In the genomic region with DNA sequence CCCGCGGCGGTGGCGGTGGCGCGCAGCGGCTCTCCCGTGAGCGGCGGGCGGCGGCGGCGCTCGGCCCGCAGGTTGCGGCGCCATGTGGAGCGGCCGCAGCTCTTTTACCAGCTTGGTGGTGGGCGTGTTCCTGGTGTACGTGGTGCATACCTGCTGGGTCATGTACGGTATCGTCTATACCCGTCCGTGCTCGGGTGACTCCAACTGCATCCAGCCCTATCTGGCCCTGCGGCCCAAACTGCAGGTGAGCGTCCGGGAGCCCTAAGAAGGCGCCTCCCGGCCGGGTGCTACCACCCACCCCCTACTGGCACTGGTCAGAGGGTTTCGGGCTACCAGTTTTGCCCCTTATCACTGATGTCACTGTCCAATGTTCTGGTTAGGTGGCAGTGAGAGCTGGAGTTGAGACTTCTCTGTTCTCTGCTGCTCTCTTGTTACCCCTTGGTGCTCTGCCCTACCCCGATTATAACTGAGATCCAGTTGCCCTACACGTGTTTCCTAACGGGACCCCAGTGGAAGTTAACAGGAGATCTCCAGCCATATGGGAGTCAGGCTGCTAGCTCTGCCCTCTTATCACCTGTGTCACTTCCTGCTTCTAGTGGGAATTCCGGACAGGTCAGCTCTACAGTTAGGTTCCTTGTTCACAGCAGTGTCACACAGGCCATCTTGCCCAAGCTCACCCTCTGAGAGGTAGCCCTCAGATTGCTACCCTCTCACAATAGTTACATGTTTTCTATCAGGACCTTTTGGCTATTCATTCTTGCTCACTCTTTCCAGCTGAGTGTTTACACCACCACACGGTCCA, we compare ENCODE assay signal across 8 mouse cellular contexts. TPM values are rescaled to one million over a fixed set of nuclear protein-coding genes. Genes with fewer than 3 reads are reported as not detected.
DNase-seq lines count a peak whose midpoint lies in the region; ATAC-seq and TF ChIP-seq lines count a peak whose summit lies in the region.

No protein-coding gene starts in this region.

- H3K36me3 ChIP-seq in G1E (replicated peaks): peaks cover 46% of the 10 kb centered on the region
- H3K36me3 ChIP-seq in limb, embryonic 12.5 days: peaks cover 40% of the 10 kb centered on the region
- H3K36me3 ChIP-seq in neural tube, embryonic 12.5 days: peaks cover 33% of the 10 kb centered on the region

- peak; percentile 12 for DNase-seq in kidney, adult 11 months
- DNase-seq in kidney, postnatal 14 days: no peak
- peak; percentile 37 for DNase-seq in G1E (ENCODE audit: low spot score)
- DNase-seq in retina, embryonic 14.5 days (ENCODE audit: low spot score): no peak
- no peak for DNase-seq in right cerebral cortex, postnatal 4 days

- H3K4me1 ChIP-seq in G1E (ENCODE audit: insufficient read depth, low read depth, low read length): peaks cover 23% of the 10 kb centered on the region
- peaks cover 17% of the 10 kb centered on the region for H3K4me1 ChIP-seq in limb, embryonic 12.5 days (replicated peaks)
- H3K4me1 ChIP-seq in neural tube, embryonic 12.5 days: peaks cover 13% of the 10 kb centered on the region

- peak; percentile 15; the same call in 1 of the 2 replicates for ATAC-seq in G1E (ENCODE audit: extremely low read depth, insufficient number of reproducible peaks, low FRiP score, poor library complexity, severe bottlenecking)
- peak; percentile 50 for ATAC-seq in erythroblast, adult 5-6 weeks (replicated peaks; ENCODE audit: low FRiP score, poor library complexity, severe bottlenecking)
- peak; percentile 86 for ATAC-seq in limb, embryonic 12.5 days (ENCODE audit: insufficient number of reproducible peaks, insufficient read depth, low FRiP score, low TSS enrichment, low read depth)
- ATAC-seq in neural tube, embryonic 12.5 days (ENCODE audit: low FRiP score, low read depth): peak; percentile 83

- peak overlapping the region; percentile 92 for H3K4me2 ChIP-seq in limb, embryonic 12.5 days
- peak overlapping the region; percentile 97 for H3K4me2 ChIP-seq in neural tube, embryonic 12.5 days (replicated peaks)

- H3K9ac ChIP-seq in limb, embryonic 12.5 days (replicated peaks): peak overlapping the region; percentile 81
- H3K9ac ChIP-seq in neural tube, embryonic 12.5 days: peak overlapping the region; percentile 79

- H3K27ac ChIP-seq in limb, embryonic 12.5 days: 0 out of 2 replicates have a peak overlapping the region, but pooled peaks have one; percentile 45
- H3K27ac ChIP-seq in neural tube, embryonic 12.5 days: no peak overlapping the region; the same call in 1 of the 2 replicates

- peak overlapping the region; percentile 98 for H3K4me3 ChIP-seq in G1E (ENCODE audit: low read depth, low read length)
- H3K4me3 ChIP-seq in limb, embryonic 12.5 days (replicated peaks): peak overlapping the region; percentile 89
- H3K4me3 ChIP-seq in neural tube, embryonic 12.5 days: peak overlapping the region; percentile 90

- no peaks in the 10 kb centered on the region for H3K27me3 ChIP-seq in G1E (ENCODE audit: insufficient read depth, low read length)
- H3K27me3 ChIP-seq in limb, embryonic 12.5 days: no peaks in the 10 kb centered on the region
- H3K27me3 ChIP-seq in neural tube, embryonic 12.5 days (replicated peaks): no peaks in the 10 kb centered on the region

- 4% methylated on average over 34 of the region's 39 CpGs for WGBS in limb, embryonic 12.5 days
- WGBS in neural tube, embryonic 12.5 days: 4% methylated on average over 39 of the region's 39 CpGs

- no peaks in the 10 kb centered on the region for H3K9me3 ChIP-seq in G1E (replicated peaks)
- no peaks in the 10 kb centered on the region for H3K9me3 ChIP-seq in limb, embryonic 12.5 days
- no peaks in the 10 kb centered on the region for H3K9me3 ChIP-seq in neural tube, embryonic 12.5 days

- TF ChIP-seq CTCF in G1E (IDR thresholded peaks at IDR 0.05; ENCODE audit: low read depth, low read length): no peak

RNA-seq across cellular contexts. Expression of a gene that starts 0.6 kb away (rescaled TPM):
- total RNA-seq in G1E (2014; fragmentation: Nextera tagmentation) (119 and 137 TPM in 2 replicates), G1E (2017) (103 and 107 TPM in 2 replicates)
- polyA plus RNA-seq in G1E (2012): 24.2 and 34.3 TPM in 2 replicates
- 70.8 and 134 TPM in 2 replicates for total RNA-seq in erythroblast, adult 5-6 weeks (2015; ENCODE audit: low replicate concordance)
- total RNA-seq in erythroblast, adult 5-6 weeks (2017; ENCODE audit: low replicate concordance): 17.3 and 20.3 TPM in 2 replicates
- 116 and 121 TPM in 2 replicates for polyA plus RNA-seq in limb, embryonic 12.5 days (2016; fragmentation: Nextera tagmentation; extraction: Ambion mirVana)
- 124 and 134 TPM in 2 replicates for polyA plus RNA-seq in neural tube, embryonic 12.5 days (2016; fragmentation: Nextera tagmentation; extraction: Ambion mirVana)

RNA-seq across cellular contexts. Expression of a gene that starts 22.4 kb away (rescaled TPM):
- not detected in 2 replicates for total RNA-seq in G1E (2014; fragmentation: Nextera tagmentation)
- 0.06 and 0.11 TPM in 2 replicates for total RNA-seq in G1E (2017)
- polyA plus RNA-seq in G1E (2012): not detected in 2 replicates
- not detected in 2 replicates for total RNA-seq in erythroblast, adult 5-6 weeks (2015; ENCODE audit: low replicate concordance)
- not detected in 2 replicates for total RNA-seq in erythroblast, adult 5-6 weeks (2017; ENCODE audit: low replicate concordance)
- polyA plus RNA-seq in limb, embryonic 12.5 days (2016; fragmentation: Nextera tagmentation; extraction: Ambion mirVana): 10.6 and 13.3 TPM in 2 replicates
- polyA plus RNA-seq in neural tube, embryonic 12.5 days (2016; fragmentation: Nextera tagmentation; extraction: Ambion mirVana): 5.6 and 6.1 TPM in 2 replicates

Comparison
In these comparisons a context has a peak if more than half of its experiments do, and no peak if none do; other contexts are left out.
1. DNase-seq: peak in kidney, adult 11 months (single experiment) and G1E (single experiment); none in kidney, postnatal 14 days (single experiment), retina, embryonic 14.5 days (single experiment) and right cerebral cortex, postnatal 4 days (single experiment).
2. ATAC-seq: peak in every context shown above with its lines; median percentile 86 in limb, embryonic 12.5 days; 83 in neural tube, embryonic 12.5 days; 50 in erythroblast, adult 5-6 weeks; 15 in G1E.
3. Peak in every context shown above with its lines, with median percentiles within 50 percentile points of each other: H3K4me3 ChIP-seq.